Mouse (Mus musculus) ES-Bruce4 (cell line): ENCODE results near the gene Slc46a3. TPM values are rescaled to one million over a fixed set of nuclear protein-coding genes. Genes with fewer than 3 reads are reported as not detected.

ENCODE experiments used
- H3K27ac ChIP-seq: 2 replicates; pipeline ENCODE4 v1.5.1; 2012; ENCODE audit warnings: low read length, inconsistent platforms; ENCODE audit not compliant: insufficient read depth
- H3K27me3 ChIP-seq: 2 replicates; pipeline ENCODE4 v1.6.1; 2012; ENCODE audit warnings: mild to moderate bottlenecking, low read length, inconsistent platforms; ENCODE audit not compliant: control insufficient read depth, poor library complexity, insufficient read depth, severe bottlenecking
- H3K36me3 ChIP-seq: 2 replicates; pipeline ENCODE4 v1.6.1; 2012; ENCODE audit warnings: inconsistent platforms, mild to moderate bottlenecking, low read length, moderate library complexity; ENCODE audit not compliant: control insufficient read depth, poor library complexity, insufficient read depth, severe bottlenecking
- H3K4me1 ChIP-seq: one replicate; pipeline ENCODE4 v1.8.1; 2011; ENCODE audit warnings: low read length; ENCODE audit not compliant: control insufficient read depth, insufficient read depth
- H3K4me3 ChIP-seq: 2 replicates; pipeline ENCODE4 v1.5.1; 2011; ENCODE audit warnings: low read depth, mild to moderate bottlenecking, low read length
- H3K9ac ChIP-seq: 2 replicates; pipeline ENCODE4 v1.6.1; 2012; ENCODE audit warnings: low read depth, mild to moderate bottlenecking, inconsistent platforms; ENCODE audit not compliant: poor library complexity, severe bottlenecking
- H3K9me3 ChIP-seq: replicated peaks from 2 replicates; pipeline ENCODE4 v1.6.1; 2012; ENCODE audit warnings: mild to moderate bottlenecking, low read length, inconsistent platforms; ENCODE audit not compliant: control insufficient read depth, poor library complexity, insufficient read depth, severe bottlenecking
- CTCF ChIP-seq: IDR thresholded peaks from one replicate; pipeline ENCODE4 v1.8.1; 2011; ENCODE audit warnings: low read depth, low read length
- EP300 ChIP-seq: IDR thresholded peaks from 2 replicates; pipeline ENCODE4 v1.6.1; 2011; ENCODE audit warnings: low read depth, low read length; ENCODE audit not compliant: insufficient read depth
- POLR2A ChIP-seq: IDR thresholded peaks from one replicate; pipeline ENCODE4 v1.8.1; 2011; ENCODE audit warnings: low read length; ENCODE audit not compliant: insufficient read depth
- polyA plus RNA-seq: library from polyadenylated mRNA; stranded (reverse); fragments of >200 nt; gene quantifications from 2 replicates; pipeline ENCODE4 v1.2.4, GENCODE M21; 2011; ENCODE audit warnings: low read depth; ENCODE audit not compliant: missing spikeins, insufficient read depth, insufficient read length

The Slc46a3 gene
- polyA plus RNA-seq, 1 experiment: 2.5 TPM

- Histone ChIP-seq H3K36me3 (peaks cover 24% of the 10 kb centered on the region), H3K9ac (no peak overlapping the region), H3K27ac (no peak overlapping the region), H3K4me3 (no peak overlapping the region), H3K4me1 (peaks cover 8% of the 10 kb centered on the region), H3K27me3 (no peaks in the 10 kb centered on the region), H3K9me3 (no peaks in the 10 kb centered on the region)
- TF ChIP-seq POLR2A (no peak), EP300 (no peak), CTCF (no peak)
Measured at GRCm38 (mm10) chr5:147871091-147871820, 23.4 kb downstream of the Slc46a3 start.

GRCm38 (mm10) chr5:147870296-147870695 is 24.3 kb downstream of the Slc46a3 start:
- Histone ChIP-seq H3K9ac (no peak overlapping the region), H3K36me3 (peaks cover 24% of the 10 kb centered on the region), H3K9me3 (no peaks in the 10 kb centered on the region), H3K27ac (peak overlapping the region; percentile 81), H3K4me1 (peaks cover 8% of the 10 kb centered on the region), H3K27me3 (no peaks in the 10 kb centered on the region), H3K4me3 (no peak overlapping the region)
- TF ChIP-seq EP300 (peak; percentile 53), CTCF (no peak), POLR2A (no peak)

- TF ChIP-seq POLR2A: no peak
- TF ChIP-seq CTCF: no peak
- no peak for TF ChIP-seq EP300
- Histone ChIP-seq H3K4me1 (peaks cover 8% of the 10 kb centered on the region), H3K27me3 (no peaks in the 10 kb centered on the region), H3K4me3 (no peak overlapping the region), H3K9me3 (no peaks in the 10 kb centered on the region), H3K27ac (peak overlapping the region; percentile 81), H3K36me3 (peaks cover 27% of the 10 kb centered on the region), H3K9ac (no peak overlapping the region)
Measured at GRCm38 (mm10) chr5:147869568-147869967, 25.0 kb downstream of the Slc46a3 start.

- TF ChIP-seq CTCF (no peak), EP300 (no peak), POLR2A (no peak)
- H3K27ac ChIP-seq: peak overlapping the region; percentile 81; the same call in 1 of the 2 replicates
Measured at GRCm38 (mm10) chr5:147868674-147869073, 25.9 kb downstream of the Slc46a3 start.

GRCm38 (mm10) chr5:147860449-147861261 is 34.0 kb downstream of the Slc46a3 start, which contains the start of gene Pomp:
TSS of gene Pomp (plus strand) at chr5:147860461.
- Histone ChIP-seq H3K27ac (no peak within 1 kb of the TSS), H3K36me3 (peaks cover 8% of the 10 kb centered on the region), H3K9me3 (no peaks in the 10 kb centered on the region), H3K4me3 (peak within 1 kb of the TSS; percentile 88), H3K27me3 (no peaks in the 10 kb centered on the region), H3K4me1 (no peaks in the 10 kb centered on the region), H3K9ac (peak within 1 kb of the TSS; percentile 89)
- TF ChIP-seq EP300 (no peak), POLR2A (peak; percentile 73), CTCF (no peak)

More at GRCm38 (mm10) chr5:147868674-147869073, 25.9 kb downstream of the Slc46a3 start:
- no peak overlapping the region for H3K9ac ChIP-seq
- H3K27me3 ChIP-seq: no peaks in the 10 kb centered on the region
- H3K4me3 ChIP-seq: no peak overlapping the region
- H3K9me3 ChIP-seq: no peaks in the 10 kb centered on the region
- peaks cover 32% of the 10 kb centered on the region for H3K36me3 ChIP-seq
- peaks cover 8% of the 10 kb centered on the region for H3K4me1 ChIP-seq

GRCm38 (mm10) chr5:147860076-147860448 is 34.6 kb downstream of the Slc46a3 start:
- Histone ChIP-seq H3K36me3 (peaks cover 8% of the 10 kb centered on the region), H3K9ac (peak overlapping the region; percentile 89), H3K27ac (no peak overlapping the region), H3K4me1 (no peaks in the 10 kb centered on the region), H3K9me3 (no peaks in the 10 kb centered on the region), H3K27me3 (no peaks in the 10 kb centered on the region), H3K4me3 (peak overlapping the region; percentile 88)
- TF ChIP-seq EP300 (no peak), POLR2A (no peak), CTCF (no peak)
